In the genomic region with DNA sequence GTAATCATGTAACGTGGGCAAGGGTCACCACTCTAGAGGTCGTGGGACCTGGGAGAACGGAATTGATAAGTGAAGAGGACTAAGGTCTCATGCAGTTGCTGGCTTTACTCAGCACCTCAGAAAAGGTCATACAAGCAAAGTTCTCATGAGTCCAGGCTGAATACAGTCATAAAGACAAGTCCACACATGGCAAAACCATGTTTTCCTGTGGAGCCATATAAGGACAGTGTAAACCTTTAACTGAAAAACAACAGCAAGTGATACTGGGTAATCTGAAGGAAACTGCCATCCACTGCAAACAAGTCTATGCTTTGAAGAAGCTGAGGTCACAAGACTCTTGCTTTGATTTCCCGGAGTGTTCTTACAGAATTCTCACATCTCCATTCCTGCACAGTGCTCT, we compare ENCODE assay signal across 17 mouse cellular contexts. TPM values are rescaled to one million over a fixed set of nuclear protein-coding genes. Genes with fewer than 3 reads are reported as not detected.
DNase-seq lines count a peak whose midpoint lies in the region; ATAC-seq and TF ChIP-seq lines count a peak whose summit lies in the region.
"Had no signal": no experiment of that assay in that cellular context is flagged by ENCODE, and none has a peak within 500 bp of the region (broad histone marks: within the 10 kb centered on the region; RNA-seq: fewer than 3 reads in every experiment).

No protein-coding gene starts in this region.

- H3K9ac ChIP-seq in heart, embryonic 12.5 days, result 0 out of 2 replicates have a peak overlapping the region, but pooled peaks have one; percentile 16
- peak overlapping the region; percentile 10; the same call in 1 of the 2 replicates for H3K9ac ChIP-seq in liver, embryonic 13.5 days
- no peak overlapping the region for H3K9ac ChIP-seq in liver, embryonic 11.5 days (ENCODE audit: low read depth, low read length)
- peak overlapping the region; percentile 30; the same call in 1 of the 2 replicates for H3K9ac ChIP-seq in MEL (ENCODE audit: control insufficient read depth, low read depth, low read length, poor library complexity, severe bottlenecking)
- H3K9ac ChIP-seq: liver, embryonic 15.5 days had no signal

- no peak for DNase-seq in heart, adult 11 months
- DNase-seq in liver, embryonic 13.5 days, result no peak
- no peak for DNase-seq in liver, embryonic 11.5 days (ENCODE audit: low spot score)
- DNase-seq in MEL (ENCODE audit: low read depth, low spot score), result no peak
- peak; percentile 58 for DNase-seq in naive thymus-derived CD4-positive, alpha-beta T cell, adult 2 months (ENCODE audit: low read depth)
- DNase-seq in retina, postnatal 1 day, result no peak
- no peak for DNase-seq in testis, postnatal 10 days (ENCODE audit: low spot score)
- DNase-seq: cerebellum, adult 8-10 months; gastrocnemius, postnatal 14 days; kidney, postnatal 4 days; thymus, postnatal 4 days had no signal

- no peaks in the 10 kb centered on the region for H3K27me3 ChIP-seq in heart, embryonic 12.5 days (replicated peaks)
- H3K27me3 ChIP-seq in liver, embryonic 13.5 days, result no peaks in the 10 kb centered on the region
- no peaks in the 10 kb centered on the region for H3K27me3 ChIP-seq in liver, embryonic 11.5 days (replicated peaks; ENCODE audit: control insufficient read depth, insufficient read depth, low read length)
- no peaks in the 10 kb centered on the region for H3K27me3 ChIP-seq in MEL (ENCODE audit: control insufficient read depth in 1 of 2, insufficient read depth in 2 of 2, low read length in 2 of 2)
- H3K27me3 ChIP-seq: liver, embryonic 15.5 days had no signal

- no peak overlapping the region; the same call in 1 of the 2 replicates for H3K27ac ChIP-seq in heart, embryonic 12.5 days (ENCODE audit: poor library complexity, severe bottlenecking)
- H3K27ac ChIP-seq in liver, embryonic 13.5 days, result peak overlapping the region; percentile 19; the same call in 1 of the 2 replicates
- no peak overlapping the region for H3K27ac ChIP-seq in liver, embryonic 11.5 days (ENCODE audit: low read depth, low read length)
- H3K27ac ChIP-seq in MEL (ENCODE audit: control insufficient read depth, low read depth, low read length), result peak overlapping the region; percentile 76

- TF ChIP-seq CTCF in MEL (IDR thresholded peaks at IDR 0.05 in 2 of 3, conservative IDR thresholded peaks at IDR 0.05 in 1 of 3; ENCODE audit: control insufficient read depth in 1 of 3, insufficient read depth in 1 of 3, low read depth in 2 of 3, low read length in 3 of 3, poor library complexity in 1 of 3, severe bottlenecking in 1 of 3), result no peak

- TF ChIP-seq EP300 in MEL (IDR thresholded peaks at IDR 0.05; ENCODE audit: low read depth in 1 of 2, low read length in 2 of 2), result no peak

- H3K79me2 ChIP-seq in MEL (ENCODE audit: control insufficient read depth, insufficient read depth, low read length, poor library complexity), result peaks cover 48% of the 10 kb centered on the region

- no peak for ATAC-seq in heart, embryonic 12.5 days (ENCODE audit: insufficient number of reproducible peaks, low FRiP score)
- no peak for ATAC-seq in liver, embryonic 13.5 days (ENCODE audit: low read depth)
- ATAC-seq in liver, embryonic 11.5 days (replicated peaks; ENCODE audit: low FRiP score), result no peak
- ATAC-seq: forebrain, embryonic 14.5 days had no signal

- no peak for TF ChIP-seq RAD21 in MEL (IDR thresholded peaks at IDR 0.05; ENCODE audit: low read depth, low read length)

- no peak for TF ChIP-seq POLR2A in MEL (IDR thresholded peaks at IDR 0.05; ENCODE audit: control insufficient read depth in 1 of 2, insufficient read depth in 1 of 2, low read depth in 1 of 2, low read length in 2 of 2, poor library complexity in 1 of 2)

- H3K4me2 ChIP-seq in heart, embryonic 12.5 days, result no peak overlapping the region
- H3K4me2 ChIP-seq in liver, embryonic 13.5 days, result no peak overlapping the region
- no peak overlapping the region for H3K4me2 ChIP-seq in liver, embryonic 11.5 days
- H3K4me2 ChIP-seq: liver, embryonic 15.5 days had no signal

- no peak overlapping the region for H3K4me3 ChIP-seq in heart, embryonic 12.5 days
- H3K4me3 ChIP-seq in liver, embryonic 13.5 days (replicated peaks), result no peak overlapping the region
- H3K4me3 ChIP-seq in liver, embryonic 11.5 days (ENCODE audit: low read depth, low read length), result no peak overlapping the region
- no peak overlapping the region for H3K4me3 ChIP-seq in MEL (ENCODE audit: control insufficient read depth in 1 of 2, insufficient read depth in 1 of 2, low read depth in 2 of 2, low read length in 2 of 2)
- H3K4me3 ChIP-seq: liver, embryonic 15.5 days had no signal

- peaks cover 6% of the 10 kb centered on the region for H3K36me3 ChIP-seq in heart, embryonic 12.5 days
- H3K36me3 ChIP-seq in liver, embryonic 13.5 days, result no peaks in the 10 kb centered on the region
- no peaks in the 10 kb centered on the region for H3K36me3 ChIP-seq in liver, embryonic 11.5 days (ENCODE audit: control insufficient read depth, insufficient read depth, low read length)
- peaks cover 0 to 60% of the 10 kb centered on the region in 2 experiments; a peak in 2 of 4 replicates for H3K36me3 ChIP-seq in MEL (ENCODE audit: control insufficient read depth in 1 of 2, insufficient read depth in 2 of 2, low read length in 2 of 2)
- H3K36me3 ChIP-seq: liver, embryonic 15.5 days had no signal

- H3K4me1 ChIP-seq in heart, embryonic 12.5 days (replicated peaks), result peaks cover 71% of the 10 kb centered on the region
- peaks cover 71% of the 10 kb centered on the region for H3K4me1 ChIP-seq in liver, embryonic 13.5 days (replicated peaks)
- peaks cover 53% of the 10 kb centered on the region for H3K4me1 ChIP-seq in liver, embryonic 11.5 days (replicated peaks; ENCODE audit: control insufficient read depth, insufficient read depth, low read length)
- H3K4me1 ChIP-seq in MEL (ENCODE audit: control insufficient read depth in 1 of 2, insufficient read depth in 2 of 2, low read length in 2 of 2), result peaks cover 43 to 67% of the 10 kb centered on the region in 2 experiments

- no peaks in the 10 kb centered on the region for H3K9me3 ChIP-seq in heart, embryonic 12.5 days (replicated peaks)
- no peaks in the 10 kb centered on the region for H3K9me3 ChIP-seq in liver, embryonic 13.5 days (replicated peaks)
- H3K9me3 ChIP-seq in liver, embryonic 11.5 days (ENCODE audit: control insufficient read depth, low read length), result no peaks in the 10 kb centered on the region
- H3K9me3 ChIP-seq in MEL (replicated peaks; ENCODE audit: insufficient read depth, low read length), result no peaks in the 10 kb centered on the region
- H3K9me3 ChIP-seq: liver, embryonic 15.5 days had no signal

- WGBS in heart, embryonic 12.5 days, result 51% methylated on average over 4 of the region's 4 CpGs
- WGBS in liver, embryonic 13.5 days (ENCODE audit: insufficient replicate concordance), result 61% methylated on average over 4 of the region's 4 CpGs
- WGBS in liver, embryonic 11.5 days, result 76% methylated on average over 4 of the region's 4 CpGs

TF ChIP-seq in MEL, 35 proteins besides CTCF, POLR2A, EP300 and RAD21:
- TF ChIP-seq UBTF (IDR thresholded peaks at IDR 0.05; ENCODE audit: borderline replicate concordance, insufficient read depth, low read depth, low read length), result no peak

RNA-seq across cellular contexts. Expression of a gene that starts 11.8 kb away (rescaled TPM):
- polyA plus RNA-seq in heart, embryonic 12.5 days (2016; fragmentation: Nextera tagmentation; extraction: Ambion mirVana), result 63.4 and 64.6 TPM in 2 replicates
- polyA plus RNA-seq in liver, embryonic 13.5 days (2015; fragmentation: Nextera tagmentation; extraction: Ambion mirVana), result 24.8 and 25.2 TPM in 2 replicates
- 50.0 and 51.1 TPM in 2 replicates for polyA plus RNA-seq in liver, embryonic 11.5 days (2014; fragmentation: Nextera tagmentation; extraction: Ambion mirVana)
- total RNA-seq in MEL (2012; rRNA removed), result 81.8 and 92.7 TPM in 2 replicates
- 100 to 1,000 TPM in 1 of 2 experiments, not detected in 1; 127 TPM for polyA plus RNA-seq in MEL (2012; ENCODE audit: insufficient read depth in 1 of 2, insufficient read length in 2 of 2, low read depth in 1 of 2, low replicate concordance in 2 of 2, missing spikeins in 1 of 2)

RNA-seq across cellular contexts. Expression of a gene that starts 31.0 kb away (rescaled TPM):
- not detected in 2 replicates for polyA plus RNA-seq in heart, embryonic 12.5 days (2016; fragmentation: Nextera tagmentation; extraction: Ambion mirVana)
- polyA plus RNA-seq in liver, embryonic 13.5 days (2015; fragmentation: Nextera tagmentation; extraction: Ambion mirVana), result 0.06 TPM in 1 of 2 replicates, not detected in the other
- not detected in 2 replicates for polyA plus RNA-seq in liver, embryonic 11.5 days (2014; fragmentation: Nextera tagmentation; extraction: Ambion mirVana)
- 0.20 TPM in 1 of 2 replicates, not detected in the other for total RNA-seq in MEL (2012; rRNA removed)
- under 1 TPM in 1 of 2 experiments, not detected in 1; 0.28 TPM for polyA plus RNA-seq in MEL (2012; ENCODE audit: insufficient read depth in 1 of 2, insufficient read length in 2 of 2, low read depth in 1 of 2, low replicate concordance in 2 of 2, missing spikeins in 1 of 2)
- total RNA-seq: adrenal gland, postnatal 4 days; gastrocnemius, postnatal 14 days; left cerebral cortex, adult 8-10 months had no signal
- polyA plus RNA-seq: forebrain, embryonic 14.5 days; intestine, embryonic 14.5 days; liver, embryonic 15.5 days had no signal

RNA-seq across cellular contexts. Expression of a gene that starts 37.5 kb away (rescaled TPM):
- 1.3 and 1.6 TPM in 2 replicates for polyA plus RNA-seq in heart, embryonic 12.5 days (2016; fragmentation: Nextera tagmentation; extraction: Ambion mirVana)
- 1.8 and 2.1 TPM in 2 replicates for polyA plus RNA-seq in liver, embryonic 13.5 days (2015; fragmentation: Nextera tagmentation; extraction: Ambion mirVana)
- 4.1 and 5.3 TPM in 2 replicates for polyA plus RNA-seq in liver, embryonic 11.5 days (2014; fragmentation: Nextera tagmentation; extraction: Ambion mirVana)
- total RNA-seq in MEL (2012; rRNA removed), result 4.5 and 5.0 TPM in 2 replicates
- polyA plus RNA-seq in MEL (2012; ENCODE audit: insufficient read depth in 1 of 2, insufficient read length in 2 of 2, low read depth in 1 of 2, low replicate concordance in 2 of 2, missing spikeins in 1 of 2), result 10 to 100 TPM in 1 of 2 experiments, not detected in 1; 19.6 TPM
- polyA plus RNA-seq: forebrain, embryonic 14.5 days had no signal

Comparison
In these comparisons a context has a peak if more than half of its experiments do, and no peak if none do; other contexts are left out.
1. H3K27ac ChIP-seq: peak in liver, embryonic 13.5 days (single experiment) and MEL (single experiment); none in heart, embryonic 12.5 days (single experiment) and liver, embryonic 11.5 days (single experiment).